Mouse (Mus musculus) spleen, adult 12 weeks (tissue): ENCODE measurements around the gene Vmn2r69.

Source experiments
- DNase-seq: peaks from one replicate; pipeline ENCODE4 v3.0.0; 2022; ENCODE audit warnings: low spot score

Vmn2r69 gene

DNA sequence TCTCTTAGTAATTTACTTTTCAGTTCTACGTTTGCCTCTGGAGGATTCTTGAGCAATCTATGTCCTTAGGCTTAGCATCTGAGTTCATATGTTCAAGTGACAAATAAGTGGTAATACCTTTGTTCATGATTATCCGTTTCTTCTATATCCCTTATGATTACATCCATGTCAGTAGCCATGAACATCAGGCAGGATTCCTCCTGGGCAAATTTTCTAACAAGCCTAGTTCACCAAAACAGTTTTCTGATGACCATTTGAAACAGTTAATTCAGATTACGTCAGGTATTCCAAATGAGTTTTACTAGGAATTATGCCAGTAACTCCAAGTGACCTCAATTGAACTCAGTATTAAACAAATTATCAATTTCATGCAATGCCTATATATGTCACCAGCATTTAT is at the start of gene Vmn2r69:
TSS of gene Vmn2r69 (minus strand) at position 101 of the 400 bp plus-strand sequence.
- no peak for DNase-seq
